Mouse (Mus musculus) common myeloid progenitor, adult 5-6 weeks (primary cell): ENCODE measurements around the gene Gm13030. TPM values are rescaled to one million over a fixed set of nuclear protein-coding genes. Genes with fewer than 3 reads are reported as not detected.
A peak's percentile ranks its signal among the peaks of the same experiment; 100 is the strongest.
"Not testable (repeated sequence)": the region's sequence is repeated elsewhere in the genome, so short reads cannot be mapped to it uniquely, and the experiment has no call there.

Experiments used
- ATAC-seq: replicated peaks from 2 replicates; pipeline ENCODE4 v1.8.0; 2016; ENCODE audit warnings: low read depth, mild to moderate bottlenecking, moderate TSS enrichment, inconsistent platforms; ENCODE audit not compliant: poor library complexity, severe bottlenecking
- total RNA-seq: library from RNA; stranded (forward); fragments of 200-1000, 187-1606 nt; gene quantifications from 2 replicates; pipeline ENCODE4 v1.2.3, GENCODE M21; 2017

Gm13030 gene
- total RNA-seq, 1 experiment from 2014 or later = not detected

DNA sequence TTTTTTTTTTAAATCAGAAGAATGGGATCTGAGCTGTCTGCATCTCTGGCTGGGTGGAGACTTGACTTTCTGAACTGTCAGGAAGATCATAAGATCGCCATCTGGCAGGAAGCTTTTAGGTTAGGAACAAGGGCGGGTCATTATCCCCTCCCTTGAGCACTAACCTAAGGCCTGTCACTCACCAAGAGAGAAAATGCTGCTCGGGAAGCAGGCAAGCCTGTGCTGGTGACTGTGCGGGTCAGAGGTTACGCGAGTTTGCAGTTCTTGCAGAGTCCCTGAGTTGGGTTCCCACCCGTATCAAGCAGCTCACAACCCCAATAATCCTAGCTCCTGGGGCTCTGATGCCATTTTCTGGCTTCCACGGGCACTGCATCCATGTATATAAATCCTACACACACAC is 5.1 kb downstream of the Gm13030 start:
- no peak for ATAC-seq

- peak; percentile 94 for ATAC-seq
Observed at GRCm38 (mm10) chr4:138866413-138866812, 7.4 kb downstream of the Gm13030 start.

DNA sequence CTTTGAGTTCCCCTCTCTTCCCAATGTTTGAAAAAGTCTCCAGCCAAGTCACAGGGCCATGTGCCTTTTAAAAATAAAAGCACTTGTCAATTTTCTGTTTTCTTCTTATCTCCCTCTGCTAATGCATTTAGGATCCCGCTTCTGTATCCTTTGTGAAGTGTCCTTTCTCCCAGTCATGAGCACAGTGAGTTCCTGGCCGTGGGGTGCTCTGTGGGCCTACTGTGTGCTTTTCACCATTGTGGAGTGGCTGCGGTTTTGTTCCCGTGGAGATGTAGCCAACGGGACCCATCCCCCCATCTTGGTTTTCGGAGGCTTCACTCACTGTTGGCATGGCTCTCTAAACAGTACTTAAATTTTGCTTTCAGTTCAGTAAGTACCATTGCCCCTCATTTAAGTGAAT is 7.8 kb downstream of the Gm13030 start:
- no peak for ATAC-seq

DNA sequence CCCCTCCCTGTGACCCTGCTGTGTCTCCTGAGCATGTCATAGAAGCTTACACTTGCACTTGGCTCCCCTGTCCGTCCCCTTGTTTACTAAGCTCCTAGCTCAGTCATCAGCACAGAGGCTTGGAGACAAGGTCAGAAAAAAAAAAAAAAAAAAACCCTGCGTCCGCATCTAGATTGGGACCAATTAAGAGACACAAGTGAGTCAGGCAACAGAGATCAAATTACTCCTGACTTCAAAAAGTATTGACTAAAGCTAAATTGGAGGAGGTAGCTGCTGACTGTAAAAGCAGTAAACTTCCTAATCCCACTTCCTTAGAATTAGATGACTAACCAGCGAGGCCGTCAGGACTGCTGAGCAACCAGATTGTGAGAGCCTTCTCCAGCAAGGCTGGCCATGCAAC is 8.7 kb downstream of the Gm13030 start:
- ATAC-seq = no peak

DNA sequence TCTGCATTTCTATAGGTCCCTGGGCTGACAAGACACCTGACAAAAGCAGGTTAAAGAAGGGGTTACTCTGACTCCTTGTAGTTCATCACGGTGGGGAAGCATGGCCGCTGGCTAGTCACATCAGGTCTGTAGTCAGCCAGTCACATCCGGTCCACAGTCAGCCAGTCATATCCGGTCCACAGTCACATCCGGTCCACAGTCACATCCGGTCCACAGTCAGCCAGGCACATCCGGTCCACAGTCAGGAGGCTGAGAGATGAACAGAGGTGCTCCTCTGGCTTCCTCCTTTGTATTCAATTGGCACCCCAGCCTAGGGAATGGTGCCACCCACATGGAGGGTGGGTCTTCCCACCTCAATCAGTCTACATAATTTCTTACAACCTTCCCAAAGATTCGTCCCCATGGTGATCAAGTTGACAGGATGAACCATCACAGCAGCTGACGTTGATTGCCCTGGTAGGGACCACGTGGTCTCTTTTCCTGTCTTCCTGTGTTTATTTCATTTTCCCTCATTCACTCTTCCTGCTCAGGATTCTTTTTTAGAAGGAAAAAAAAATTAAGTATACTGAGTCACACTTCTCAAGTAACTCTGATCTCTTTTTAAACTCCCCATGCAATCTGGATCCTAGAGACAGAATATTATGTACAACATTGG is 10.3 kb downstream of the Gm13030 start, which contains the start of gene Pla2g5:
Pla2g5 (minus strand) TSS at position 139 of the 655 bp plus-strand sequence.
- ATAC-seq = no peak

DNA sequence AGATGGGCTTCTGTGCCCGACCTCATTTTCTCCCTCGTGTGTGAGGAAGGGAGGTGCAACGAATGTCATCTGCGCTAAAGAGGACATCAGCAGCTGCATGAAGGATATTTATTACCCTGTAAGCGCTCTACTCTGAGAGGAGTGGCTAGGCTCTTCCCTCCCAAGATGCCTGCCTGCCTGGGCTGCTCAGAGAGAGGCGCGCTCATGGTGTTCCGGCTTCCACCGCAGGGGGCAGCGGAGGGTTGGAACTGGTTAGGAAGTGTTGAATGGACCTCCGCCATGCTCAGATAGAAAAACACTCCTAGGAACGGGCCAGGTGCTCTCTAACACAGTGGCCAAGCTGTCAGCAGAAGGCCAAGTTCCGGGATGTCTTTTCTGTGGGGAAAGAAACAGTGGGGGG is 14.0 kb downstream of the Gm13030 start:
- peak; percentile 65; the same call in 1 of the 2 replicates for ATAC-seq

DNA sequence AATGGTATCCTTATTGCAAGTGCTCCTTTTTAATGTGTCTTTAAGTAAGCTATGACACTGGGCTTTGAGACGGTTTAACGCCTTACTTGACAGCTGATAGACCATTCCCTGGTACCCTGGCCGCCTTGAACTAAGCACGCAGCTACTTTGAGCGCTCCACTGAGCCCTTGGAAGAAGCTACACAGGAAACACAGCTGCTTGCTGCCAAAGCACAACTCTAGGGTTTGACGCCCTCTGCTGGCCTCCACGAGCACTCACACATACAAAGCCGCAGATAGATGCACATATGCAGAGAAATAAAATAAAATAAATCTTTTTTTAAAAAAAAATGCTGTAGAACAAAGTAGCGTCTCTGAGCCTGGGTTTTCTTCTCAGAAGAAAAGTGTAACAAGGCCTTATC is 14.5 kb downstream of the Gm13030 start:
- no peak for ATAC-seq

DNA sequence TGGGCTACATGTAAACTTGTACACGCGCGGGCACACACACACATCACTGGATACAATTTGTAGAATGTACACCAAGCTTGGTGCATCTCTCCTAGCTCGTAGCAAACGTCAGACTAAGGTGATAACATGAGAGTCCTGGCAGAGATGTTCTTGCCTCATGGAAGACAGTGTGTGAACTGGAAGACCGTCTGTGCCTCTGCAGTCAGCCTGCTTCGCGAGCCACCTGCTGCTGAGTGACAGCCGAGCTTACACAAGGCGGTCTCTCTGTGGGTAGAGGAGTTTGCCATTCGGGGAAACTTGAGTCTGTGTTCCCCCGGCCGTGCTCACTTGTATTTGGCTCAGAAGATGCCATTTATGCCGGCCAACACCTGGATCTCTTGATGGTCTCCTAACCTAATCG is 15.3 kb downstream of the Gm13030 start:
- no peak for ATAC-seq

GRCm38 (mm10) chr4:138857576-138857975 is 16.2 kb downstream of the Gm13030 start:
- ATAC-seq = peak; percentile 51

DNA sequence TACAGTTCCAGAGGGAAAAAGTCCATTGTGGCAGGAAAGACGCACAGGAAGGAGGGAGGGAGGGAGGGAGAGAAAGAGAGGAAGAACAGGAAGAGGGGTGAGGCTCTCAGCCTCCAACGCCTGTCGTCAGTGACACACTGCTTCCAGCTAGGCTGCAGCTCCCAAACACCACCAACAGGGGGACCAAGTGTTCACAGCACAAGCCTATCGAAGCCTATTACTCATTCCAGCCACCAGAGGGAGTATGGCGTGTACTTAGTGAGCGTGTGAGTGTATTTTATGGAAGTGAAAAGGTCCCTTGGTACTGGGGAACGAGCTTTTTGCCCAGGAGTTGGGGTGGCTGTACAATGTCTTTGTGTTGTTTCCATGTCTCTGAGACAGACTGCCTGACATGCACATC is 17.3 kb downstream of the Gm13030 start:
- peak; percentile 80 for ATAC-seq

DNA sequence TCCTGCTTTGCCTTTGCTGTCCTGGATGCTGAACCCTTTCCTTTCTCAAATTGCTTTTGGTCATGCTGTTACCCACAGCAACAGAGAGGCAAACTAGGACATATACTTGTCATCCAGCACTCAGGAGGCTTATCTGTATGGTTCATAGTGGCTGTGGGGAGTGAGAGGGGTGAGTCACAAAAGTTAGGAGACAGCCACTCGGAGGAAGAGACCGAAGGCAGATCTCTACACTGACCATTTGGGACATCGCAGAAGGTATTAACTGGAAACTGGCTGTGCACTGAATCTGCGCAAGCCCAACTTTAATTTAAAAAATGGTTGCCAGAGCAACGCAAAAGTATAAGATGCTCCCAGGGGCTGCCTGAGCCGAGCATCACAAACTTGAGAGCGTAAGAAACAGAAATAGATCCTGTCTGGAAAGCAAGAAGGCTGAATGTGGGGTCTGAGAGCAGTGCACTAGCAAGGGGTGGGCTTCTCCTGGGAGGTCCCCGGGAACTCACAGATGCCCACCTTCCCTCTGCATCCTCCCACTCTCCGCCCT is 18.6 kb downstream of the Gm13030 start:
- ATAC-seq = no peak

DNA sequence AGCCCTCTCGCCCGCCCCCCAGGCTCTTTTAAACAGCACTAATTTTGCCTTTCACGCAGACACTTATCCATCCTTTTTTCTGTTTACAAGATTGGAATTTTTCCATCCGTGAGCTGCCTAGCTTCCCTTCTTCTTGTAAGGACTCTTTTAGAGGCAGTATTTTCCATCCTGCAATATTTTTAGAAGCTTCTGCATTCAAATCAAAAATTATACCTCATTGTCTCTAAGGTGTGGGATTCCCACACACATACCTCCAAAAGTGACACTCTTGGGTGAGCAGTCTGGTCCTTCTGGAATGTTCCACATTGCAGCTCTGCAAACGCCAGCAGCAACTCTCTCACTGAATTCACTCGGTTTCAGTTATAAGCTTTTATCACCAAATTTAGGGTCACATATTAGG is 20.8 kb downstream of the Gm13030 start:
- ATAC-seq = no peak

DNA sequence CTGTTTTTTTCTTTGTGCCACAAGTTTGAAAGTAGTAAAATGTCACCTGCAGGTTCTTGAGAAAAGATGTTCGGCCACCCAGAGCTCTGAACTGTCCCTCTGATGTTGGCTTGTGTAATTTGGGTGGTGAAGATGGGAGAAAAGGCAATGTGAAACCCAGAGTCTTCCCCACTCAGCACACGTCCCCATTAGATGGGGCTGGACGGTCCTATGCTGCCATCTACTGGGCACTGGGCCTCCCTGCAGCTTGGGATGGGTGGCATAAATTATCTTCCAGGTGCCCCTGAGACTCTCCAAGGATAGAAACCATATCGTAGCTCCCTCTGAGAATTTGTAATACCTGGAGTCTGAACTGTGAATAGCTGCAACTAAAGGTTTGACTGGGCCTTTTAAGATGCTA is 22.3 kb downstream of the Gm13030 start:
- ATAC-seq = peak; percentile 89

- ATAC-seq = no peak
Observed at GRCm38 (mm10) chr4:138841386-138841785, 32.4 kb downstream of the Gm13030 start.

DNA sequence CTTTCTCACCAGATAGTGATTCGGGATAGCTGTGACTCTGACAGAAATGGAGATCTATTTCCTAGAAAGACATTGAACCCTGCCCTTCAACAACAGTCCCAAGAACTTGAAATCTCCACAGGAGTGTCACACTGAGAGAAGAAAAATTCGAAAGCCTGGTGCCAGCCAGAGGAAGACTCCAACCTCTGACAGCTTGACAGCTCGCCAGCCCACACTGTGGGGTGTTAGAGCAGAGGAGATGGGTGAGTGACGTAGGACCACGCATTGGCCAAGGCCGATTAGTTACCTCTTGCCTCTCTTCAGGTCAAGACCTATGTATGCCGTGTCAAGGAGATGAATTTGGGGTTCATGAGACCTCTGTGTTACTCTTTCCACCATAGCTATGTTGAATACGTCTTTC is 33.0 kb downstream of the Gm13030 start:
- ATAC-seq = no peak

DNA sequence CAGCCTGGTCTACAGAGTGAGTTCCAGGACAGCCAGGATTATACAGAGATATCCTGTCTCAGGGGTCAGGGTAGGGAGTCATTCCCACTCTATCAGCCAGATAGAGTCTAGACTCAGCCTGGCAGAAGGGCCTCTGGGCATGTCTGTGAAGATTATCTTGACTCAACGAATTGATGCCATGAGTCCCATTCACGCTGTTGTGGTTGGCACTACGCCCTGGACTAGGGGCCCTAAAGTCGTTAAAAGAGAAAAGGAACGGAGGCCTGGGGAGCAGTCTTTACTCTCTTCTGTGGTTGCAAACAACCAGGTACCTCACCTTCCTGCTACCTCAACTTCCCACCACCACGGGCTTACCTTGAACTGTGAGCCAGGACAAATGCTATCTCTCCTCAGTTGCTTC is 34.0 kb downstream of the Gm13030 start:
- ATAC-seq = no peak

GRCm38 (mm10) chr4:138827147-138827546 is 46.6 kb downstream of the Gm13030 start:
- peak; percentile 58 for ATAC-seq

GRCm38 (mm10) chr4:138825751-138826567 is 47.8 kb downstream of the Gm13030 start:
- ATAC-seq = no peak

GRCm38 (mm10) chr4:138824660-138825059 is 49.1 kb downstream of the Gm13030 start:
- ATAC-seq = no peak

DNA sequence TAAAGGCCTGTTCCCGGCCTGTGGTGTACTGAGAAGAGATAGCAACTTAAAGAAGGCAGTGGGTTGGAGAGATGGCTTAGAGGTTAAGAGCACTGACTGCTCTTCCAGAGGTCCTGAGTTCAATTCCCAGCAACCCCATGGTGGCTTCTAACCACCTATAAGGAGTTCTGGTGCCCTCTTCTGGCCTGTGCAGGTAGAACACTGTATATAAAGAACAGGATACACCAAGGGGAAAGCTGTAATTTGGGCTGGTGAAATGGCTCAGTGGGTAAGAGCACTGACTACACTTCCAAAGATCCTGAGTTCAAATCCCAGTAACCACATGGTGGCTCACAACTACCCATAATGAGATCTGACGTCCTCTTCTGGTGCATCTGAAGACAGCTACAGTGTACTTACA is 49.6 kb downstream of the Gm13030 start:
- ATAC-seq = not testable (repeated sequence)

GRCm38 (mm10) chr4:138821036-138821435 is 52.7 kb downstream of the Gm13030 start:
- ATAC-seq = no peak
